Mouse (Mus musculus): ENCODE measurements at regions not wholly inside any gene's neighbourhood (a gene's known extent, or its start where the extent isn't known, plus 50 kb on each side); places are given as distances from the start of the nearest gene placed in this dataset.

DNA sequence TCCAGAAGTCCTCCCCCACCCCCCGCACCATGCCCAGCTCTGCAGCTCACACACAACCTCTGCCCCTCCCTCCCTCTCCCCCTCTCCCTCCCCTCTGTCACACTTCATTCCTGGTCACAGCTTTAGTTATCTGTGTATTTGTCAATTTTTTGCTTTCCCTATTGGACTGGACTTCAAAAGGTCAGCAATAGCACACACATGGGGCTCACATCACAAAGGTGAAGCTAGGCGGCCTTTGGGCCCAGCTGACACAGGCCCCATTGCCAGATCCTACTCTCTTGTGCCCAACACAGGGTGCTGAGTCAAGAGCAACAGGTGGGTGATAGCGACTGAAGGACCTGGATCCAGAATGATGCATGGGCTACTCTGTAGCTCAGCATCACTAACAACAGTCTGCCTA, 149.0 kb upstream of the Nectin1 start:
- no peak for DNase-seq (ENCODE audit: low spot score in 2 of 2)

DNA sequence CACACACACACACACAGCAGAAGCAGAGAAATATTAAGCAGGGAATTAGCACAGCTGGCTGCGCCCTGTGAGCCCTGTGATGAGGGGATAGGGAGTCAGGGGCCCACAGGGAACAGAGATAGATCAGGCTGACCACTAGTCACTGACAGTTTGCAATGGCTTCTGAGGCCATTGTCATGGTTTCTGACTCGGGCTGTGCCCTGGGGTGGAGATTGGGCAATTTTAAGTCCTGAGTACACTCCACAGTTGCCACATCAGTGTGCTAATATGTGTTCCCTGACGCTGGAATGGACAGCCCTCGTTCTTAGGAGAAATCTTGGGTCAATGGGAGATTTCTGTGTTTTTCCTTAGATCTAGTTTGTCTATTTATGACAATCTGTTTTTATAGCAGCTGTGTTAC, 148.3 kb upstream of the Nectin1 start:
- DNase-seq (ENCODE audit: low spot score in 2 of 2): no peak

DNA sequence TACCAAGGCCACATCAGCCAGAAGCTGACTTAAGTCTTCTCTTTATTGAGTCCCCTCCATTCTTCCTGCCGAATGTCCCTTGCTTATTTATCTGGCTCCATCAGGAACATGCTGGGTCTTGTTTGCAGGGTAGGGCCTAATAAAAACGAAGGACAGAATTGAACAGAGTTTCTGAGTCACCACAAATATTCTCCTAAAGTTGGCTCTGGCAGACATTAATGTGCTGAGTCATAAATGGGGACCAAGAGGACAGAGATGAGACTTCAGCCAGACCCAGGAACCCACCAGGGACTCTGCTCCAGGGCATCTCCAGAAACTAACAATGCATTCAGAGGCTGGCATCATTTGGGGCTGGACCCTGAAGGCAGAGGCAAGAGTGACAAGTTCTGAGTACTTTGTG, 143.4 kb upstream of the Nectin1 start:
- no peak for DNase-seq (ENCODE audit: low spot score in 2 of 2)

DNA sequence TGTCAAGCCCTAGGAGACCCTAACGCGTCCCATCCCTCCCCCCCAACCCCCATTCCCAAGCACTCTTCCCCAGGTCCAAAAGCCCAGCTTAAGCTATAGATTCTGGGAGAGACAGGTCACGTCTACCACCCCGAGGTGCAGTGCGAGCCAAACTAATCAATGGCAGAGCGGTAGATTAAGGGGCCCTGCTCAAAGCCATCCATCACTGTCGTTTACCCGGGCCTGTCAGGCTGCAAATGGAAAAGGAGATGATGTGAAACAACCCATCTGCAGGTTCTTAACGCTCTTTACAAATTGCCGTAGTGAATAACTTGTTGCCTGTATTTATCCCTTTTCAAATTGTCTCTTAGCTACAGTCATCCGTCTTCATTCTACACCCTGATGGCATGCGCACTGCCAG, 126.2 kb upstream of the Nectin1 start:
- no peak for DNase-seq (ENCODE audit: low spot score in 2 of 2)

DNA sequence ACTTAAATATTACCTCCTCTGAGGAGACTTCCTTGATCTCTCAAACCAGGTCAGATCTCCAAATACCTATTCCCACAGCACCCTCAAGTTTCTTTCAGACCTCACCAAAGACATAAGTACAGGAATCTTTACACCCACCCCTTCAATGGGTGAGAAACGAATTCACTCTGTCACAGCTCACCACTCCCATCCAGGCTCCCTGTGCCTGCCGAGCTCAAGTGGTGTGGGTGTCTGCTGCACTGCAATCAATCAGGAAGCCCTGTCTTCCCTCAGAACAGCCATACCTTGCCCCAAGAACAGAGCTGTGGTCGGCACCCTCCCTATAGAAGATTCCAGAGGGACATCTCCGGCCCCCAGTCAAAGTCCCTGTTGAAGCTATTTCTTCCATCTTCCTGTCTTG, 116.2 kb upstream of the Nectin1 start:
- no peak for DNase-seq (ENCODE audit: low spot score in 2 of 2)

DNA sequence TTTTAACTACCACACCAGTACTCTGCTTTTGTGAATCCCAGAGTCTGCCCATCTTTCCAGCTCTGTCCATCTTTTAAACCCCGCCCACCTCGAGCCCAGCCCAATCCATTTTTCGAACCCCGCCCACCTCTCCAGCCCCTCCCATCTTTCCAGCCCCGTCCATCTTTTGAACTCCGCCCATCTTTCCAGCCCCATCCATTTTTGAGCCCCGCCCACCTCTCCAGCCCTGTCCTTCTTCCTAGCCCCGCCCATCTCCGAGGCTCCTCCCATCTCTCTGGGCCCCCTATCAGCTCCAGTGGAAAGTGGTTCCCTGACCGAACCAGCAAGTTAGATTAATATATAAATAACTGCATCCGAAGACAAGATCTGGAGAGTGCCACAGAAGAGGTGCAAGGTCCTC, 115.0 kb upstream of the Nectin1 start:
- DNase-seq (ENCODE audit: low spot score in 2 of 2): no peak

DNA sequence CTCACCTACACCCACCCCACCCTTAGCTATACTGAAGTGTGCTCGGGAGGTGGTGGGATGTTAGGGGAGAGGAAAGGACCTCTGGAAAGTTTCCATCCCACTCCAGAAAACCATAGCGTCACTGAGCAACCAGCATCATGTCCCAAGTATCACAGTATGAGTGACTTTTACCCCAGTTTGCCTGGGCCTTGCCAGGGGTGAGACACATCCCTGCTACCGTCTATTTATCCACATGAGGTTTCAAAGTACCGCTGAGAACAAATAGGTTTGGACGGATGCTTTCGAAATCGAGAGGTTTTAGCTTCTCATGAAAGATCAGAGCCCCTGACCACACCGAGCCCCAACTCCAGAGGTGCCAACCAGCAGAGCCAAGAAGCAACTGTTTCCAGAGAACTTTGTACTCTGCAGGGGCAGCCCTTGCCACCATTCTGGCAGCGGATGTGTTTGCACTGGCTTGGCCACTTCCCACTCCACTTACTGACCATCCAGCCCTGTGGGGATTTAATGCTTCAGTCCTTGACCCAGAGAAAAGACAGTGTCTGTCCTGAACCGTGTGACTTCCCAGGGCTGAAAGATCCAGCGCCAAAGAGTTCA, 107.3 kb upstream of the Nectin1 start:
- no peak for DNase-seq (ENCODE audit: low spot score in 2 of 2)

DNA sequence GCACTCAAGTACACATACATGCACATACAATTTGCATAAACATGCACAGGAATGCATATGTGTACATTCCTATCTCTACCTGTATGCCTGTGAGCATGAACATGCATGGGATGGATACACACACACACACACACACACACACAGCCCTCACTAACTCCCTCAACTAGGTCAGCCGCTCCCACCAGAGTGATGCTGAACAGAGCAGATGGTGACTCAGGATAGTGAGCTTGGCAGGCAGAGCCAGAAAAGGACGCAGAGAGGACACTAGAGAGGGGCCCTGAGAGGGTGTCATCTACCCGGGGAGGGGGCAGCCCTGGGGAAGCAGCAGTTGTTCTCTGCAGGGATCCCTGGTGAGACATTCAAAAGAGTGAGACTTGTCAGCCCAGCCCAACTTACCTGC, 85.6 kb upstream of the Nectin1 start:
- DNase-seq (ENCODE audit: low spot score in 2 of 2): no peak

DNA sequence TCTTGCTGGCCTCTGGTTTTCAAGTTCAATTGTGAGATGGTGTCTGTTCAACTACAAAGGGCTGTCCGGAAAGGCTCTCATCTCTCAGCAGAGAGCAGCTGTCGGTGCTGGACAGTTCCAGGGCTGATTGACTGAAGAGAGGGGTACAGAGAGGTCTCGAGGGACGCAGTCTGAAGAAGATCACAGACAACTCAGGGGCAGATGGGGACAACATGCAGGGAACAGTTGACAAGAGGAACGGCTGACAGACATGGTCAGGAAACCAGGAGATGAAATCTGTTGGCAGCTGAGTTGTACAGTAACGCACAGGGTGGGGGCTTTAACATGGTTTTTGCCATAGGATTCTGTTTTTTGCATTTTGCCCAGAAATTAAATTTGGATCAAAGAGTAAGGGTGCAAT, 84.5 kb upstream of the Nectin1 start:
- DNase-seq (ENCODE audit: low spot score in 2 of 2): no peak

DNA sequence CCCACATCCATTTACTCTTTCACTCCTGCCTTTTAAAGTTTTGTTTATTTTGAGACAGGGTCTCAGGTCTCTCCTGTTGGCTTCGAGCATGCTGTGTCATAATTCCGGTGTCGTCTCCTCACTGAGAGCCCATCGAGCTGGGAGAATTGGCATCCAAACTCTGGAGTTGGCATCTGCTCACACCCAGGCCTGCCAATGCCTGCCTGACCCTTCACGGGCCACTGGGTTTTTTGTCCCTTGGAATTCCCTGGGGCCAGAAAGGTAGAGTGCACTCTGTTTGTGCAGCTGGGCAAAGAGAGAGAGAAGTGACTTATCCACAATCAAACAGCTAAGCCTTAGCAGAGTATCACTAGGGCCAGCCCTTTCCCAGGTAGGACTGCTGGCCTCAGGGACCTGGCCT, 83.6 kb upstream of the Nectin1 start:
- peak in 1 of 2 experiments; percentile 36 for DNase-seq (ENCODE audit: low spot score in 2 of 2)

DNA sequence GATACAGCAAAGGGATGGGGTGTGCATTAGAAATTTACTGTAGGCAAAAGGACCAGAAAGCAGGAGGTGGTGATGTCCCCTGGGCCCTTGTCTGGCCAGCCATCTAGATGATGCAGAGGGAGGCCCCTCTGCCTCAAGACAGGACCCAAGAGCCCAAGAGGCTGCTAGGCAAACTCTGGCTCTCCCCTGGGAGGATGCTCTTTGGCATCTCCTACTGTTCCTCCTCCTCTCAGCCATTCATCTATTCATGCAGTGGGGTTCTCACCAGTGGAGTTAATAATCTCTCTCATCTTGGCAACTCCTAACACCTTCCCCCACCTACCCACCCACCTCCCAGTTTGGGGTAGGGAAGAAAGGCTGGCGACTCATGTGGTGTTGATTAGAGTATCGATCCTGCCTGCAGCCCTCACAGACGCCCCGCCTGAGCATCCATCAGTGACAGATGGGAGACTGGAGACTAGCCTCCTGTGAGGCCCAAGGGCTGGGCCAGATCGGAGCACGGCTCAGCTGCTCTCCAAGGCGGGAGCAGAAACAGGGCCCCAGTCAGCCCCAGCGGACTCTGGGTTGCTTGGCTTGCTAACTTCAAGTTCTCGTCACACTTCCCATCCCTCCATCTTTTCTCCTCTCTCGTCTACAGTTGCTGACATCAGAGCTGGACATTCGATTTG, 82.8 kb upstream of the Nectin1 start:
- peak in 1 of 2 experiments; percentile 55 for DNase-seq (ENCODE audit: low spot score in 2 of 2)

DNA sequence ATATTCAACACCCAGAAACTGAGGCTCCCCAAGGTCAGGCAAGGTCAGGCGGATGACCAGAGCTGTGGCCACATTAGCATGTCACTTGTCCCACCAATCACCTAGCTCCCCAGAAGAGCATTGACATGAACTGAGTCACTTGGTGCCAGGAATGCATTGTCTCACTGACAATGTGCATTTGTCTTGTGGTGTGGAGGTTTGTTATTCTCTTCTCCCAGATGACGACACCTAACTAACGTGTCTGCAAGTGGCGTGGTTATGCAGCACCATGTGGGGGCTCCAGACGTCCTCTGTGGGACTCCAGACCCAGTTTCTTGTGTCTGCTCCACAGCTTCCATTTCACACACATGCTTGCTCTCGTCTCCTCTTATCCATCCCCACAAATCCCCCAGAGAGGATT, 82.1 kb upstream of the Nectin1 start:
- no peak for DNase-seq (ENCODE audit: low spot score in 2 of 2)

DNA sequence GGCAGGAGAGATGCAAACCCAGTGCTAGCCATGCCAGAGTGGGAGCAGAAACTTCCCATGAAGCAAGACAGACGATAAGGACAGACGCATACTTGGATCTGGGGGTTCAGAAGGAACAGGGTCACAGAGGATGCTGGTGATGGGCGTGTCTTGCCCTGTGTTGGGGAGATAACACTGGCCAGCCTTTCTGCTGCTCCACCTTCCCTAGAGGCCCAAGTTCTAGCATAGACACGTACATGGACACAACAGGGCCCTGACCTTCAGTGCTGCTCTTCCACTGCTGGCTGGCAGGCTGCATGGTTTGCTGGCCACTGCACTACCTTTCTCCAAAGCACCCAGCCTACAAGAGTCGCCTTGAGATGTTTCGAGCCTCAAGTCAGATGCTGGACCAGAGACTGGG, 76.4 kb upstream of the Nectin1 start:
- DNase-seq (ENCODE audit: low spot score in 2 of 2): no peak

DNA sequence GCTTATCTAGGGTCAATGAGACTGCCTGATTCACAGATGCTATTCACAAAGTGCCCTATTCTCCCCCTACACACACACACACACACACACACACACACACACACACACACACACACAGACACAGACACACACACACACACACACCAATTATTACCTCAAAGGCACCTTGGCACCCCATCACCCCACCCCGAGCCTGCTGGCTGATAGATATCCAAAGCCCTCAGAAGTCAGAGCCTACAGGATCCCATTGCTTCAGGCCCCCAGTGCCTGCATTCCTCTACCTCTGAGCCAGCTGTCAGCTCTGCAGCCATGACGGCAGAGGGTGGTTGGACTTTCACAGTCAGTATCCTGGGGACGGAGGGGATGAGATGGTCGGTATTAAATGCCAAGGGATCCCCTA, 75.8 kb upstream of the Nectin1 start:
- no peak for DNase-seq (ENCODE audit: low spot score in 2 of 2)

DNA sequence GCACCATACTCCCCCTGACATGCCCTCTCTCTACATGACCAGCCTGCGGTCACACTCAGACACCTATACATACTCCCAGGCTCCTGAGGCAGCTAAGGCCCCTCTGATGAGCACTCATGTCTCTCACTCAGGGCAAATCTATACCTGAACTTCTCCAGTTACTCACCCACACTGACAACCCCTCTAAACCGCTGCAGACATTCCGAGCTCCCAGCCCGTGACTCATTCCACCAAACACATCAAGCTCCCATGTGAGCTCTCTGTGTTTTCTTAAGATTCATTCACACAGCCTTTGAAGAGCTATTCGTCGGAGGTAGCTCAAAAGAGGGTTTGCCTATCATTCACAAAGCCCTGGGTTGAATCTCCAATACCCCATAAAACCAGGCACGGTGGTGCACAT, 75.1 kb upstream of the Nectin1 start:
- no peak for DNase-seq (ENCODE audit: low spot score in 2 of 2)

DNA sequence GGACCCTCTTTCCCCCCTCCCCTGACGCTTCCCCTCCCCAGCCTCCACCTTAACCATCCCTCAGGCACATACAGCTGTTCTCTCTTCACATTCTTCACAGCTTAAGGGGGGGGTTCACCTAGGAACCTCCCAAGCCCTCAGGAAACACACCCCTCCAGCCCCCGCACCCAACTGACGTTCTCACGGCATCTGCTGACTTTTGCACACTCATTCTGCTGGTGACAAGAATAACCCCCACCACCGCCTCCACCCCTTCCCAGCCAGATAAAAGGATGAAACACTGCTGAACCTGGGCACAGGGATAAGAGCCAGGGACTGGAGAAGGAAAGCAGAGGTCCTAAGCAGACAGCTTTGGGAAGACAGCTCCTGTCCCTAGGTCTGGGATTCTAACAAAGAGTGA, 73.2 kb upstream of the Nectin1 start:
- no peak for DNase-seq (ENCODE audit: low spot score in 2 of 2)

DNA sequence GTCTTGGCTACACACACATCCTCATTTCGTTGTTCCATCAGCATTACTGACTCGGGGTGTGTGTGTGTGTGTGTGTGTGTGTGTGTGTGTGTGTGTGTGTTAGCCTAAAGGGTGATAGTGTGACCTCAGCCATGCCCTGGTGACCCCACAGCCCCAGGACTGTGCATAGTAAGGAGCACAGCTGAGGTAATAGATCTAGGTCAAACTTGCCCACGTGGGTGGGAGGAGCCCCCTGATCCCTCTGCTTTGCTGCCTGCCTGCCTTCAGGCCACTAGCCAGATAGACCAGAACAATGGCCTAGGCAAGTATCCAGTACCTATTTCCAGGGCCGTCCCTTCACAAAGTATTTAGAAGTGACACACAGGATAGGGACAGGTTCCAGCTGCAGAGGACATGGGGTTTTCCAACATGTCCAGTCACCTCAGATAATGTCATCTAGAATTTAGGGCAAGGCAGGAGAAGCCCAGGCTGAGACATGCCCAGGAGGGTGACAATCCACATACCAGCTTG, 70.6 kb upstream of the Nectin1 start:
- DNase-seq (ENCODE audit: low spot score in 2 of 2): no peak

DNA sequence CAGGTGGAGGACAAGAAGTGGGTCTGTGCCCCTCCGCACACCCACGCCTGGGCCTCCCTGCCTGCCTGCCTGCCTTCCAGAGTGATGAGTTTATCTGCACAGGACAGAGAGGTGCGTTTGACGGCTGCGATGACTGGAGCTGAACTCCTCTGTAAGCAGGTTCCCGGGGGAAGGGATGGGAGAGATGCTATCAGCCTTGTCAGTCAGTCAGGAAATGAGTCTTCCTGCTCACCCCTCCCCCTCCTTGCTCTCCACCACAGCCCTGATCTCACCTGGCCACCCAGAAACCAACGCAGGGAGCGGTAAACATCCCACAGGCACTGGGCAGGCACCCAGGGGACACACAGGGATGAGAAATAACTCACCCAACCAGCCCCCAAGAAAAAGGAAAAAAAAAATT, 69.5 kb upstream of the Nectin1 start:
- no peak for DNase-seq (ENCODE audit: low spot score in 2 of 2)

DNA sequence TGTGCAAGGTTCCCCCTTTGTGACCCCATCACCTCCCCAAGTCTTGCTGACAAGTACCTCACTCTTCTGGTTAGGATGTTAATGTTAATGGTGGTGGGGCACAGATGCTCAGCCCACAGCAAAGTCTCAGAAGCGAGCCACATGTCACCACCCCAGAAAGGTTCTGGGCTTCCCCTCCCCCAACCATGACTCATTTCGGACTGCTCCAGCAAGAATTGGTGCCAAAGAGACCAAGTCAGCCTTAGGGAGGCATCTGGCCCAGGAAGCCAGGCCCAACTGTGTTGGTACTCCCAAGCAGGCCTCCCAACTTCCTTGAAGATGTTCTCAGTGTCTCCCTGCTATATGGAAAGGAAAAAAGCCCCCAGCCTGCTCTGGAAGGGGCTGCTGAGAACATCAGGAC, 67.8 kb upstream of the Nectin1 start:
- DNase-seq (ENCODE audit: low spot score in 2 of 2): no peak

DNA sequence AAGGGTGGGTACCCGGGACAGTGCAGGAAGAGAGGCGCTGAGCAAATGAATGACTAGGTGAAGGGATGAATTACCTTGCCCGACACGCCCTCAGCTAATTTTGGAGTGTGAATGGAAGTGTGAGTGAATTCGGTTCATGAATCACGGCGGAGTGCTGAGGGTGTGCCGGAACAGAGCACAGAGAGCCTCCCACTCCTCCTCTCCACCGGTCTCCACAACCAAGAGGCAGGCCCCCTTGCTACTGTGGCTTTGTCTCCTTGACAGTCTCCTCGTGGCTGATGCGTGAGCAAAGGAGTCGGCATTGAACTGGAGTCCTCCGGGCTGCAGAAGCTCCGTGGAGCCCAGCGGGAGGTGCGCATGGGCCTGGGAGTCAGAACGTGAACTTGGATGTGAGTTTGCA, 64.5 kb upstream of the Nectin1 start:
- no peak for DNase-seq (ENCODE audit: low spot score in 2 of 2)

DNA sequence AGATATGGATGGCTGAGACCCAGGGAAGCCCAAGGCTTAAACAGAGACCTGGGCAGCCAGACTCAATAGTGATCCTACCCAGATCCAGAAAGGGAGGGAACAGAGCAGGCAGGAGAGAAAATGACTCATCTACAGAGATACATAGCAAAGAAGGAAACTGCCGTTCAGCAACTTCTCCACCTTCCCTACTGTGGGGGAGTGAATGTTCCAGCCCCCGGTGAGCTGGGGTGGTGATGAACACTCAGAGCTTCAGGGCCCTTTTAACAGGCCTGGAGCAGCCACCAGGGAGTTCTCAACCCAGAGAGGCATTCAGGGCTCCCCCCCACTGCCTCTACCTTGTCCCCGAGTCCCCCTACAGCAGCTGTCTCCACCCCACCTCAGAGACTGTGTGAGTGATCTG, 62.5 kb upstream of the Nectin1 start:
- no peak for DNase-seq (ENCODE audit: low spot score in 2 of 2)

DNA sequence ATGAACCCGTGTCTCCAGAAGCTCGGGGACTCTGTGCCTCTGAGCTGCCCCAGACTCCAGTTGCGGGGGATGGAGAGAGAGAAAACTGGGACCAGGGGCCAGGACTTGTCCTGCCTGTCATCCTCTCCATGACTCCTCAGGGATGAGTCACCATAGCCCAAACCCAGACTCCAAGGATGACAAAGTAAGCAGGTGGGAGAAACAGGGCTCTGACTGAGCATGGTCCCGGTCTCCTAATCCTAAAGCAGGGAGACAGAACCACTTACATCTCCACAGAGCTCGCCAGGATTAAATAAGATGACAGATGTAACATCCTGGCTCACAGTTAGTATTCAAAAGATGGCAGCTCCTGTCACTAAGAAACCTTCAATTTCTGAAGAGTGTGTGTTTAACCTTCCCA, 61.7 kb upstream of the Nectin1 start:
- DNase-seq (ENCODE audit: low spot score in 2 of 2): no peak

DNA sequence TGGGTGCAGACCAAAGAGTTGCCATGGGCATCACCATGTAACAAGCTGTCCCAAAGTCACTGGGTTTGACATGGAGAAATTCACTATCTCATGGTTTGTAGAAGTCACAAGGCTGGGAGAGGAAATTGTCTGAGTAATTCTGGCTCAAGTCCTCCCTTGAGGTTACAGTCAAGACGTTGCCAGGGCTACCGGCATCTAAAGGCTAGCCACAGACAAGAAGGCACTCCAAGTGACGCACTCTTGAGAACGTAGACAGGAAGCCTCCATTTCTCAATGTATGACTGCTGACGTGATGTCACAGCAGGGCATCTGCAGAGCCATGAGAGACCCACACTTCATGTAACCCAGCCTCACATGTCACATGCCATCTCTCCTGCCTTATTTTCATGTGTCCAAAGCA, 59.2 kb upstream of the Nectin1 start:
- no peak for DNase-seq (ENCODE audit: low spot score in 2 of 2)
